Mouse (Mus musculus) lung, embryonic 16.5 days (tissue): Measurements from ENCODE around the gene Ormdl2. TPM values are rescaled to one million over a fixed set of nuclear protein-coding genes. Genes with fewer than 3 reads are reported as not detected.

Experiments used
- polyA plus RNA-seq: library from polyadenylated mRNA; unstranded; fragments of >200 nt; fragmentation: Nextera tagmentation; extraction: Ambion mirVana; gene quantifications from 2 replicates; pipeline ENCODE4 v1.2.1, GENCODE M21; 2015

Ormdl2 gene
- polyA plus RNA-seq, 1 experiment from 2014 or later = 76.6 TPM

Other genes starting within 250 kb of the Ormdl2 start
- 26.9 and 27.6 TPM in 2 replicates for gene Erbb3, start 232.0 kb downstream of the Ormdl2 start, polyA plus RNA-seq
- 720 and 793 TPM in 2 replicates for gene Rps26, start 194.9 kb downstream of the Ormdl2 start, polyA plus RNA-seq
- 1.4 and 1.6 TPM in 2 replicates for gene Ikzf4, start 175.7 kb downstream of the Ormdl2 start, polyA plus RNA-seq
- gene Suox, start 147.6 kb downstream of the Ormdl2 start, polyA plus RNA-seq = 13.0 and 14.6 TPM in 2 replicates
- 87.9 and 90.6 TPM in 2 replicates for gene Rab5b, start 125.4 kb downstream of the Ormdl2 start, polyA plus RNA-seq
- 2.1 and 2.2 TPM in 2 replicates for gene Pmel, start 117.5 kb downstream of the Ormdl2 start, polyA plus RNA-seq
- 101 and 105 TPM in 2 replicates for gene Cdk2, start 116.6 kb downstream of the Ormdl2 start, polyA plus RNA-seq
- 12.2 and 13.9 TPM in 2 replicates for gene Dgka, start 76.8 kb downstream of the Ormdl2 start, polyA plus RNA-seq
- gene Pym1, start 73.8 kb downstream of the Ormdl2 start, polyA plus RNA-seq = 32.7 and 35.1 TPM in 2 replicates
- gene Mmp19, start 30.7 kb downstream of the Ormdl2 start, polyA plus RNA-seq = 4.9 and 5.3 TPM in 2 replicates
- 56.0 and 56.7 TPM in 2 replicates for gene Dnajc14, start 17.6 kb downstream of the Ormdl2 start, polyA plus RNA-seq
- gene Tmem198b, start 17.3 kb downstream of the Ormdl2 start, polyA plus RNA-seq = 18.2 and 18.4 TPM in 2 replicates
- 186 and 212 TPM in 2 replicates for gene Sarnp, start 4.3 kb downstream of the Ormdl2 start, polyA plus RNA-seq
- gene Gdf11, start 70.1 kb upstream of the Ormdl2 start, polyA plus RNA-seq = 3.0 and 3.1 TPM in 2 replicates
- gene Cd63, start 79.3 kb upstream of the Ormdl2 start, polyA plus RNA-seq = 568 and 590 TPM in 2 replicates
- 16.0 and 24.8 TPM in 2 replicates for gene Rdh5, start 101.2 kb upstream of the Ormdl2 start, polyA plus RNA-seq
- 213 and 216 TPM in 2 replicates for gene Bloc1s1, start 102.4 kb upstream of the Ormdl2 start, polyA plus RNA-seq
- 8.5 and 12.2 TPM in 2 replicates for gene Itga7, start 112.2 kb upstream of the Ormdl2 start, polyA plus RNA-seq
- 0.20 and 0.23 TPM in 2 replicates for gene Mettl7b, start 139.3 kb upstream of the Ormdl2 start, polyA plus RNA-seq
- not detected in 2 replicates for gene Olfr9, start 167.8 kb upstream of the Ormdl2 start, polyA plus RNA-seq
- gene Olfr763, start 189.1 kb upstream of the Ormdl2 start, polyA plus RNA-seq = not detected in 2 replicates
- gene Olfr764-ps1, start 218.3 kb upstream of the Ormdl2 start, polyA plus RNA-seq = not detected in 2 replicates
- gene Olfr765, start 228.4 kb upstream of the Ormdl2 start, polyA plus RNA-seq = not detected in 2 replicates
- gene Olfr766-ps1, start 247.3 kb upstream of the Ormdl2 start, polyA plus RNA-seq = not detected in 2 replicates